Mouse (Mus musculus) c-Kit-negative CD71-positive TER-119-positive erythroid progenitor cells, embryonic 14.5 days (primary cell): ENCODE data around the gene Cacna1f.

Experiments used
- DNase-seq: peaks from one replicate; pipeline ENCODE4 v3.0.0-alpha.2; 2013; ENCODE audit warnings: low read depth, low spot score

The Cacna1f gene

GRCm38 (mm10) chrX:7632560-7632959, 25.7 kb downstream of the Cacna1f start:
- DNase-seq = no peak

- no peak for DNase-seq
These were observed 28.2 kb downstream of the Cacna1f start for GRCm38 (mm10) chrX:7635101-7635500.

- peak; percentile 56 for DNase-seq
These were observed 31.7 kb downstream of the Cacna1f start, which contains the start of gene Syp for GRCm38 (mm10) chrX:7638401-7639091. Gene Syp, plus strand, starts transcription at chrX:7638471.

- DNase-seq = no peak
These were observed 32.8 kb downstream of the Cacna1f start for GRCm38 (mm10) chrX:7639536-7640325.

GRCm38 (mm10) chrX:7640785-7641184, 33.9 kb downstream of the Cacna1f start:
- DNase-seq = no peak

GRCm38 (mm10) chrX:7645349-7645748, 38.5 kb downstream of the Cacna1f start:
- DNase-seq = peak; percentile 69

- DNase-seq = peak; percentile 72
These were observed 41.9 kb downstream of the Cacna1f start for GRCm38 (mm10) chrX:7648671-7649304.

- DNase-seq = no peak
These were observed 50.3 kb downstream of the Cacna1f start, which contains the start of gene Prickle3 for GRCm38 (mm10) chrX:7657221-7657639. Gene Prickle3, plus strand, starts transcription at chrX:7657260.

- DNase-seq = no peak
These were observed 51.3 kb downstream of the Cacna1f start for GRCm38 (mm10) chrX:7658031-7658784.

- DNase-seq = no peak
These were observed 52.1 kb downstream of the Cacna1f start for GRCm38 (mm10) chrX:7658785-7659589.

- DNase-seq = no peak
These were observed 54.2 kb downstream of the Cacna1f start for GRCm38 (mm10) chrX:7661086-7661485.

- DNase-seq = no peak
These were observed 56.1 kb downstream of the Cacna1f start for GRCm38 (mm10) chrX:7662936-7663335.

GRCm38 (mm10) chrX:7664791-7665190, 57.9 kb downstream of the Cacna1f start:
- DNase-seq = no peak

- no peak for DNase-seq
These were observed 59.0 kb downstream of the Cacna1f start for GRCm38 (mm10) chrX:7665739-7666502.

GRCm38 (mm10) chrX:7670390-7670881, 63.6 kb downstream of the Cacna1f start:
- DNase-seq = no peak

GRCm38 (mm10) chrX:7670921-7671623, 64.2 kb downstream of the Cacna1f start, which contains the start of gene Plp2:
Gene Plp2, minus strand, starts transcription at chrX:7671390.
- no peak for DNase-seq

GRCm38 (mm10) chrX:7672739-7673138, 65.9 kb downstream of the Cacna1f start:
- no peak for DNase-seq

GRCm38 (mm10) chrX:7673578-7674281, 66.8 kb downstream of the Cacna1f start:
- no peak for DNase-seq
